Mouse (Mus musculus): ENCODE results near the gene Cdh4.

The Cdh4 gene

GRCm38 (mm10) chr2:179720366-179720765 is 278.1 kb downstream of the Cdh4 start:
- no peak for DNase-seq (ENCODE audit: extremely low read depth, insufficient read length, low spot score)

- DNase-seq (ENCODE audit: extremely low read depth, insufficient read length, low spot score) = no peak
Measured at GRCm38 (mm10) chr2:179721534-179722516, 279.6 kb downstream of the Cdh4 start.

GRCm38 (mm10) chr2:179722776-179723386 is 280.6 kb downstream of the Cdh4 start:
- no peak for DNase-seq (ENCODE audit: extremely low read depth, insufficient read length, low spot score)

GRCm38 (mm10) chr2:179723401-179723800 is 281.2 kb downstream of the Cdh4 start:
- no peak for DNase-seq (ENCODE audit: extremely low read depth, insufficient read length, low spot score)

GRCm38 (mm10) chr2:179729002-179729401 is 286.8 kb downstream of the Cdh4 start:
- no peak for DNase-seq (ENCODE audit: extremely low read depth, insufficient read length, low spot score)

GRCm38 (mm10) chr2:179729802-179730201 is 287.6 kb downstream of the Cdh4 start:
- DNase-seq (ENCODE audit: extremely low read depth, insufficient read length, low spot score) = no peak

- DNase-seq (ENCODE audit: extremely low read depth, insufficient read length, low spot score) = no peak
Measured at GRCm38 (mm10) chr2:179733141-179733831, 291.1 kb downstream of the Cdh4 start.

GRCm38 (mm10) chr2:179742419-179742818 is 300.2 kb downstream of the Cdh4 start:
- DNase-seq (ENCODE audit: extremely low read depth, insufficient read length, low spot score) = no peak

- DNase-seq (ENCODE audit: extremely low read depth, insufficient read length, low spot score) = no peak
Measured at GRCm38 (mm10) chr2:179742828-179743227, 300.6 kb downstream of the Cdh4 start.

- no peak for DNase-seq (ENCODE audit: extremely low read depth, insufficient read length, low spot score)
Measured at GRCm38 (mm10) chr2:179746491-179746890, 304.3 kb downstream of the Cdh4 start.

GRCm38 (mm10) chr2:179749399-179749798 is 307.2 kb downstream of the Cdh4 start:
- DNase-seq (ENCODE audit: extremely low read depth, insufficient read length, low spot score) = no peak

GRCm38 (mm10) chr2:179753811-179754210 is 311.6 kb downstream of the Cdh4 start:
- DNase-seq (ENCODE audit: extremely low read depth, insufficient read length, low spot score) = no peak

GRCm38 (mm10) chr2:179754776-179755175 is 312.5 kb downstream of the Cdh4 start:
- DNase-seq (ENCODE audit: extremely low read depth, insufficient read length, low spot score) = no peak

GRCm38 (mm10) chr2:179761718-179762441 is 319.6 kb downstream of the Cdh4 start:
- DNase-seq (ENCODE audit: extremely low read depth, insufficient read length, low spot score) = no peak

GRCm38 (mm10) chr2:179762521-179763305 is 320.5 kb downstream of the Cdh4 start:
- no peak for DNase-seq (ENCODE audit: extremely low read depth, insufficient read length, low spot score)

- DNase-seq (ENCODE audit: extremely low read depth, insufficient read length, low spot score) = no peak
Measured at GRCm38 (mm10) chr2:179764460-179764859, 322.2 kb downstream of the Cdh4 start.

- no peak for DNase-seq (ENCODE audit: extremely low read depth, insufficient read length, low spot score)
Measured at GRCm38 (mm10) chr2:179766664-179767526, 324.7 kb downstream of the Cdh4 start.

GRCm38 (mm10) chr2:179767527-179767849 is 325.3 kb downstream of the Cdh4 start:
- DNase-seq (ENCODE audit: extremely low read depth, insufficient read length, low spot score) = no peak

- DNase-seq (ENCODE audit: extremely low read depth, insufficient read length, low spot score) = no peak
Measured at GRCm38 (mm10) chr2:179769137-179769536, 326.9 kb downstream of the Cdh4 start.
